Mouse (Mus musculus): Measurements from ENCODE around the gene Selplg. TPM values are rescaled to one million over a fixed set of nuclear protein-coding genes. Genes with fewer than 3 reads are reported as not detected.

The Selplg gene
- total and polyA plus RNA-seq, 2 experiments from 2014 or later = 1.1 to 1.8 TPM

DNA sequence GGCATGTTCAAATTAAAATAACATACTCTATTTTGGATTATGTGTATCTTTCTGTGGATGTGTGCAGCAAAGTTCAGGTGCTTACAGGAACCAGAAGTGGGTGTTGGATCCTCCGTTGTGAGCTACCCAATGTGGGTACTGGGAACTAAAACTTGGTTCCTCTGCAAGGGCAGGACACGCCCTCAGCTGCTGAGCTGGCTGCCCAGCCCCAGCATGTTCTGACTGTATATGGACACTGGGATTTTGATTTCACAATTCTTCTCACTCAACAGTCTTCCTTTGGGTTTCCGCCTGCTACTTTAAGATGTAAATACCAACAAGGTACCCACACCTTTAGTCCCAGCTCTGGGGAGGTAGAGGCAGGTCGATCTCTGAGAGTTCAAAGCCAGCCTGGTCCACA is 8.0 kb upstream of the Selplg start:
- Histone ChIP-seq H3K4me2 (ENCODE audit: low read depth) (no peak overlapping the region), H3K27me3 (ENCODE audit: insufficient read depth, low read length) (no peaks in the 10 kb centered on the region), H3K9me3 (ENCODE audit: low read length) (no peaks in the 10 kb centered on the region), H3K36me3 (ENCODE audit: insufficient read depth) (peaks cover 38% of the 10 kb centered on the region), H3K9ac (no peak overlapping the region), H3K4me3 (ENCODE audit: low read depth, low read length) (no peak overlapping the region), H3K27ac (ENCODE audit: low read depth, low read length) (no peak overlapping the region), H3K4me1 (ENCODE audit: insufficient read depth) (no peaks in the 10 kb centered on the region)
- DNase-seq = no peak
- WGBS = 93% methylated on average over 4 of the region's 4 CpGs
- ATAC-seq = no peak
- TF ChIP-seq CTCF (IDR thresholded peaks at IDR 0.05; ENCODE audit: low read depth) = no peak

DNA sequence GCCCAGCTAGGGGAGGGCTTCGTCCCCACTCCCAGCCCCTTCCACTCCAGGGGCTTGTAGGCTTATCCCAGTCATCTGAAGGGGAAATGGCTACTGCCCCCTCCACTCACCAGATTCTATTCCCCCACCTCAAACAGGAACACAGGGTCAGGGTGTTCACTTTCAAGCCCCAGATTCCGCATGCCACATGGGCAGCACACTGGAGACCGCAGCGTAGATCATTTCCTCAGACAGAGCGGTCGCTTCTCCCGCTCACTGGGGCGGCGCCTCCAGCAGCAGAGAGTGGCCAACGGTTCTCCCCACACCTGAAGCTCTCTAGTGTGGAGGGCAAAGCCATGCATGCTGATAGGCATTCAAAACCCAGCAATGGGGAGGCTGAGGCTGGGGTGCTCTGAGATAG is 4.5 kb upstream of the Selplg start:
- Histone ChIP-seq H3K36me3 (ENCODE audit: insufficient read depth) (peaks cover 5% of the 10 kb centered on the region), H3K4me3 (ENCODE audit: low read depth, low read length) (no peak overlapping the region), H3K9me3 (ENCODE audit: low read length) (no peaks in the 10 kb centered on the region), H3K9ac (no peak overlapping the region), H3K27me3 (ENCODE audit: insufficient read depth, low read length) (no peaks in the 10 kb centered on the region), H3K4me2 (ENCODE audit: low read depth) (no peak overlapping the region), H3K27ac (ENCODE audit: low read depth, low read length) (no peak overlapping the region), H3K4me1 (ENCODE audit: insufficient read depth) (no peaks in the 10 kb centered on the region)
- DNase-seq (no peak), ATAC-seq (no peak)
- TF ChIP-seq CTCF (IDR thresholded peaks at IDR 0.05; ENCODE audit: low read depth) = no peak
- WGBS = 89% methylated on average over 10 of the region's 10 CpGs

DNA sequence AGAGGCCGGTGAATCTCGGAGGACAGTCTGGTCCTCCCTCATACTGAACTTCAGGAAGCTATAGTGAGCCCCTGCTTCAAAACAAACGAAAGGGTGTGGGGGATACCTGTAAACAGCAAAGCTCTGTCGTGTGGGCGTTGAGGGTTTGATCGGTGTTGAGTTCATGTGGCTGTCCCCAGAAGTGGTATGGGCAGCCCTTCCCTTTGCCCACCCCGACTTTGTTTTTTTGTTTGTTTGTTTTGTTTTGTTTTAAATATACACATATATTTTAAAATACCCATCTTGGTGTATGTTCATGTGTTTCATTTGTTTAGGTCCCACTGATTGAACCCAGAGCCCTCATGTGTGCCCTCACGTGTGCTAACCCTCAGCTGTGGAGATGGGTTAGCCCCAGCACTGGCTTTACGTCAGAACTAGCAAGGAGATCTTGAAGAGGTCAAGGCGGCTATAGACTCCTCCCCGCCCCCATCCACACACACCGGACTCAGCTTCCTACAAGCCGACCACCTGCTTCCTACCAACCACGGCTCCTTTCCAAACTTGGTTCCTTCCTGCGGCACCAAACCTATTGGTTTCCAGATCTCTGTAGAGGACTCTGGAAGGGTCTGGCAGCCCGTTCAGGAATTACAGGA is 988 bp upstream of the Selplg start:
- H3K36me3 ChIP-seq (ENCODE audit: insufficient read depth) = no peaks in the 10 kb centered on the region
- WGBS = 71% methylated on average over 16 of the region's 16 CpGs
- DNase-seq (no peak), ATAC-seq (no peak)
- no peaks in the 10 kb centered on the region for H3K9me3 ChIP-seq (ENCODE audit: low read length)
- TF ChIP-seq CTCF (IDR thresholded peaks at IDR 0.05; ENCODE audit: low read depth) = no peak
- no peak overlapping the region for H3K9ac ChIP-seq
- H3K27me3 ChIP-seq (ENCODE audit: insufficient read depth, low read length) = no peaks in the 10 kb centered on the region
- H3K27ac ChIP-seq (ENCODE audit: low read depth, low read length) = no peak overlapping the region
- no peak overlapping the region for H3K4me2 ChIP-seq (ENCODE audit: low read depth)
- no peaks in the 10 kb centered on the region for H3K4me1 ChIP-seq (ENCODE audit: insufficient read depth)
- no peak overlapping the region for H3K4me3 ChIP-seq (ENCODE audit: low read depth, low read length)

DNA sequence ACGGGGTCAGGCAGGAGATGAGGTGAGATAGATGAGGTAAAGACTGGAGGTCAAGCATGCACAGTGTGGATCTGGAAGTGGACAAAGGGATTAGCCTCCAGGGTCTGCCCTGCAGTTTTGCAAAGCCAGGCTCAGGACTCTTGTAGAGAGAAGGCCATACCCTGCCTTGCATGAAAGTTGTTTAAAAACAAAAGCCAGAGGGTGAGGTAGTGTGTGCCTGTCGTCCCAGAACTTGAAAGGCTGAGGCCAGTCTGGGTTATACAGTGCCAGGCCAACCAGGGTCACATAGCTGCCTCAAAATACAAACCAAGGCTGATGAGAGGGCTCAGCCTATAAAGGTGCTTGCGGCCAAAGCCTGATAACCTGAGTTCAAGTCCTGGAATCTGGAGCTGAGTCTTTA is 703 bp downstream of the Selplg start:
- H3K4me3 ChIP-seq (ENCODE audit: low read depth, low read length) = no peak overlapping the region
- H3K4me1 ChIP-seq (ENCODE audit: insufficient read depth) = no peaks in the 10 kb centered on the region
- H3K9me3 ChIP-seq (ENCODE audit: low read length) = no peaks in the 10 kb centered on the region
- H3K9ac ChIP-seq = no peak overlapping the region
- H3K27me3 ChIP-seq (ENCODE audit: insufficient read depth, low read length) = no peaks in the 10 kb centered on the region
- ATAC-seq (no peak), DNase-seq (no peak)
- H3K36me3 ChIP-seq (ENCODE audit: insufficient read depth) = no peaks in the 10 kb centered on the region
- 68% methylated on average over 3 of the region's 3 CpGs for WGBS
- no peak for TF ChIP-seq CTCF (IDR thresholded peaks at IDR 0.05; ENCODE audit: low read depth)
- no peak overlapping the region for H3K4me2 ChIP-seq (ENCODE audit: low read depth)
- no peak overlapping the region for H3K27ac ChIP-seq (ENCODE audit: low read depth, low read length)

DNA sequence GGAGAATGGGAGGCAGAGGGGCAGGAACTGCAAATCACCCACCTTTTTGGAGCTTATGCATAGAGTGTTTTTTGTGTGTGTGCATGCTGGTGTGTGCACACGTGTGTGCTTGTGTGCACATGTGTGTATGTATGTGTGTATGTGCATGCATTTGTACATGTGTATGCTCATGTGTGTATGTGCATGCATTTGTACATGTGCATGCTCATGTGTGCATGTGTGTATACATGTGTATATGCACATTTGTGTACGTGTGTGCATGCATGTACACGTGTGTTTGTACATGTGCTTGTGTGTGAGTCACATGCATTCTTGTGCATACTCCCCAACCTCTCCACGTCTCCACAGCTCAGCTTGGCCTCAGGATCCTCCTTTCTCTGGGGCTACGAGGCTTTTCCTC is 1.6 kb downstream of the Selplg start:
- Histone ChIP-seq H3K4me2 (ENCODE audit: low read depth) (no peak overlapping the region), H3K4me3 (ENCODE audit: low read depth, low read length) (no peak overlapping the region), H3K36me3 (ENCODE audit: insufficient read depth) (no peaks in the 10 kb centered on the region), H3K4me1 (ENCODE audit: insufficient read depth) (no peaks in the 10 kb centered on the region), H3K27me3 (ENCODE audit: insufficient read depth, low read length) (no peaks in the 10 kb centered on the region), H3K27ac (ENCODE audit: low read depth, low read length) (no peak overlapping the region), H3K9me3 (ENCODE audit: low read length) (no peaks in the 10 kb centered on the region), H3K9ac (no peak overlapping the region)
- no peak for TF ChIP-seq CTCF (IDR thresholded peaks at IDR 0.05; ENCODE audit: low read depth)
- ATAC-seq = no peak
- WGBS = 94% methylated on average over 5 of the region's 5 CpGs
- DNase-seq = no peak

DNA sequence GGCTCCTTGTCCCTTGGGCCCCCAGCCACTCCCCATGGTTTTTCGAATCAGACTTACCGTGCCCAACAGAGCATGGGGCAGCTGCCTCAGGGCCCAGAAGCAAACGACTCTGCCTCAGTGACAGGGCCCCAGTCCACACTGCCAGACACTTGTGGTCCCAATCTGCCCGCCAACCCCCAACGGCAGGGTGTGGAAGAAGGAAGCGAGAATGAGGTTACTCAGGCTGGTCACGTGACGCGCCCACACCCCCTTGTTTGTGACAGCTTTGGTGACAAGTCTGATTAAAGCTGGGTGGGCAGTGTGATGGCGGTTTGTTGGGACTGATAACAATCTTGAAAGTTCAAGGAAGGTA is 2.2 kb downstream of the Selplg start:
- 70% methylated on average over 10 of the region's 10 CpGs for WGBS

DNA sequence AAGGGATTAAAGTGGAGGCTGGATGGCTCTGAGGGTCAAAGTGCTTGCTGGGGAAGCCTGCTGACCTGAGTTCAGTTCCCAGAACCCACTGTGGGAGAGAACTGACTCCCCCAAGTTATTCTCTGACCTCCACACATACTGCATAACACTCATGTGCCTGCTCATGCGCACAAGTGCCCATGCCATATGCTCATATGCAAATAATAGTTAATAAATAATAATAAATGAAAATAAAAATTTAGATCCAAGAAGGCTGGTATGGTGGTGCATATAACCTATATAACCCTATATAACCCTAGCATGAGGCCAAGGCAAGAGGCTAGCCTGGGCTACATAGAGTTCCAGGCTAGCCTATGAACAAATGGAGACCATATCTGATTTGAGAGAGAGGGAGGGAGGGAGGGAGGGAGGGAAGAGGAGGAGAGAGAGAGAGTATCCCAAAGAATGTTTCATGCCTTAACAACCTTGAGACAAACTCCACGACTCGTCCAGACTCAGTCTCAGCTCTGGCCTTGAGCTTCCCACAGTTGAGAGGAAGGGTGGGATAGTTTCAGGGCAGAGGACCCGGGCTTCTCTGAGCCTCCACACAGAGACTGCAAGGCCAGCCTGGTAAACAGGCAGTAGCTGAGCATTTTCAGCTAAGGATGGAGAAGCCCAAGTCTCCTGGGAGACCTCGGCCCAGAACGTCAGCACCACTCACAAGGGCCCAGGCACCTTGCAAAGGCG is 2.7 kb downstream of the Selplg start:
- no peak overlapping the region for H3K9ac ChIP-seq
- no peak overlapping the region for H3K4me3 ChIP-seq (ENCODE audit: low read depth, low read length)
- TF ChIP-seq CTCF (IDR thresholded peaks at IDR 0.05; ENCODE audit: low read depth) = no peak
- 88% methylated on average over 7 of the region's 7 CpGs for WGBS
- H3K4me1 ChIP-seq (ENCODE audit: insufficient read depth) = no peaks in the 10 kb centered on the region
- no peak overlapping the region for H3K27ac ChIP-seq (ENCODE audit: low read depth, low read length)
- no peaks in the 10 kb centered on the region for H3K27me3 ChIP-seq (ENCODE audit: insufficient read depth, low read length)
- no peaks in the 10 kb centered on the region for H3K9me3 ChIP-seq (ENCODE audit: low read length)
- no peaks in the 10 kb centered on the region for H3K36me3 ChIP-seq (ENCODE audit: insufficient read depth)
- no peak overlapping the region for H3K4me2 ChIP-seq (ENCODE audit: low read depth)
- ATAC-seq = no peak
- no peak for DNase-seq

More for the DNA sequence above, 2.2 kb downstream of the Selplg start:
- ATAC-seq (no peak), DNase-seq (no peak)
- no peaks in the 10 kb centered on the region for H3K27me3 ChIP-seq (ENCODE audit: insufficient read depth, low read length)
- no peak overlapping the region for H3K27ac ChIP-seq (ENCODE audit: low read depth, low read length)
- no peak overlapping the region for H3K9ac ChIP-seq
- H3K36me3 ChIP-seq (ENCODE audit: insufficient read depth) = no peaks in the 10 kb centered on the region
- no peaks in the 10 kb centered on the region for H3K4me1 ChIP-seq (ENCODE audit: insufficient read depth)
- H3K9me3 ChIP-seq (ENCODE audit: low read length) = no peaks in the 10 kb centered on the region
- no peak overlapping the region for H3K4me2 ChIP-seq (ENCODE audit: low read depth)
- TF ChIP-seq CTCF (IDR thresholded peaks at IDR 0.05; ENCODE audit: low read depth) = no peak
- no peak overlapping the region for H3K4me3 ChIP-seq (ENCODE audit: low read depth, low read length)

Data from forebrain, postnatal 0 days (tissue).